Mouse (Mus musculus) brain, adult 10 weeks (tissue): Measurements from ENCODE around the gene AC131692.1. TPM values are rescaled to one million over a fixed set of nuclear protein-coding genes. Genes with fewer than 3 reads are reported as not detected.

Source experiments
- polyA plus RNA-seq: library from polyadenylated mRNA; stranded (reverse); fragments of 350-450 nt; fragmentation: Illumina TruSeq; extraction: RNeasy Lipid Tissue Mini Kit (QIAGEN cat#74804); gene quantifications from one replicate; pipeline ENCODE4 v1.2.3, GENCODE M21; 2015; ENCODE audit warnings: low read depth, low replicate concordance

AC131692.1 gene
- polyA plus RNA-seq, result not detected

GRCm38 (mm10) chr19:6094119-6094518 is at the start of gene AC131692.1:
TSS of gene AC131692.1 (plus strand) at chr19:6094419.

GRCm38 (mm10) chr19:6046294-6047153 is 47.7 kb upstream of the AC131692.1 start, which contains the start of gene Syvn1:
TSS of gene Syvn1 (plus strand) at chr19:6046576.

DNA sequence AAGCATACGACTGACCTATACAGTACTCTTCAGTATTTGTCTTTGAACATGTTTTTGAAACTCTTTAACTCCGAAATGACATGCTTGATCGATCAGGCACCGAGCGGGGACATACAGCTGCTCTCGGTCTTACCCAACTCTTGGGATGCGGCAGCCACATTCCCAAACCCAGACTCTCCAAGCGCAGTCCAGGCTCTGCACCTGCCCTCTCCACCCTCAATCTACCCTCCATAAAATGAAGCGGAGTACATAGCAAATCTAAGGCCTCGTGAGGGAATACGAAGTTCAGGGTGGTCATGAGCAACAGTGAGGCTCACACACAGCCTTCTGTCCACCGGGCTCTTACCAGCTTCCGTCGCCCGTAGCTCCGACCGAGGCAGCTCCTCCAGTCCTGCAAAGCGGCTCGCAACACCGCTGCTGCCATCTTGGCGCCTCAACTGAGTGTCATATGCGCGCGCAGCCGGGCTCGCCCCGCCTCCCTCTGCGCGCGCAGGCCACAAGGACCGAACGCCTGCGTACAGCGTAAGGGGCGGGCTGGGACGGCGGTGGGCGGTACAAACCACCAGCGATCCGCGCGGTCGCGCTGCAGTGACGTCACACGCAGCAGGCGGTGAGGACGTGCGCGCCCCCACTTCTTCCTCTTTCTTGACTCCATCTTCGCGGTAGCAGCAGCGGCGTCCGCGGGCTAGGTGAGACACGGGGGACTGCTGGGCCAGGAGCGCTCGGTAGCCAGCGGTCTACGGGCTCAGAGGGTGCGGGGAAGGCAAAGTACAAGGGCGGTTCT is 36.7 kb upstream of the AC131692.1 start, which contains the start of the genes Mrpl49 and Fau:
Gene Mrpl49 (minus strand): TSS at position 473 of the 784 bp plus-strand sequence.
Gene Fau (plus strand): TSS at position 532 of the 784 bp plus-strand sequence.

GRCm38 (mm10) chr19:6061021-6061533 is 33.1 kb upstream of the AC131692.1 start, which contains the start of gene Znhit2:
TSS of gene Znhit2 (plus strand) at chr19:6061192.

DNA sequence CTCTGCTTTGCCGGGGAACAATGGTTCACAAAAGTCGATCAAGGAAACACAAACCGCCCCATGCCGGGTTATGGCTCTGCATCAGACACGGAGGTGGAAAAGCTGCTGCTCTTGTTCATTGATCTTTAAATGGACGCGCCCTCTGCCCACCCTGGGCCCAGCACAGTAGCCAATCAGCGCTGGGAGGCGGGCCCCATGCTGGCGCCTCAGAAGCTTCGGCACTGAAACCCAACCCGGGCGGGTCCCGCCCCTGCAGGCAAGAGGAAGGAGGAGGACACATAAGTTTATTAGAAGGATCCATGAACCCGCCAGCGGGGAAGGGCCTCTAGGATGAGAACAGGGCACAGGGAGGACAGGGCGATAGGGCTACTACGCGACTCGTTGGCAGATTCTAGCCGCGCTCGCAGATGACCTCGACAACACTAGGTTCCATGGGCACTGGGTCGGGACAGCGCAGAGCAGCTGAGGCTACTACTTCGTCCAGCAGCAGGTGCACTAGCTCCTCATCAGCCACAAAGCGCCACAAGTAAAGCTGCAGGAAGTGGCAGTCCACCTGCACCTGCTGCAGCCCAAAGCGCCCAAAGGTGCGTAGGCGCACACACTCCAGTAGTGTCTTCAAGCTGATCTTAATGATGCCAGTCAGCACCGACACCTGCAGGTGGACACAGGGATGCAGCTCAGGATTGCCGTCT is 26.3 kb upstream of the AC131692.1 start, which contains the start of gene Tm7sf2:
Gene Tm7sf2 (minus strand): TSS at position 650 of the 692 bp plus-strand sequence.

DNA sequence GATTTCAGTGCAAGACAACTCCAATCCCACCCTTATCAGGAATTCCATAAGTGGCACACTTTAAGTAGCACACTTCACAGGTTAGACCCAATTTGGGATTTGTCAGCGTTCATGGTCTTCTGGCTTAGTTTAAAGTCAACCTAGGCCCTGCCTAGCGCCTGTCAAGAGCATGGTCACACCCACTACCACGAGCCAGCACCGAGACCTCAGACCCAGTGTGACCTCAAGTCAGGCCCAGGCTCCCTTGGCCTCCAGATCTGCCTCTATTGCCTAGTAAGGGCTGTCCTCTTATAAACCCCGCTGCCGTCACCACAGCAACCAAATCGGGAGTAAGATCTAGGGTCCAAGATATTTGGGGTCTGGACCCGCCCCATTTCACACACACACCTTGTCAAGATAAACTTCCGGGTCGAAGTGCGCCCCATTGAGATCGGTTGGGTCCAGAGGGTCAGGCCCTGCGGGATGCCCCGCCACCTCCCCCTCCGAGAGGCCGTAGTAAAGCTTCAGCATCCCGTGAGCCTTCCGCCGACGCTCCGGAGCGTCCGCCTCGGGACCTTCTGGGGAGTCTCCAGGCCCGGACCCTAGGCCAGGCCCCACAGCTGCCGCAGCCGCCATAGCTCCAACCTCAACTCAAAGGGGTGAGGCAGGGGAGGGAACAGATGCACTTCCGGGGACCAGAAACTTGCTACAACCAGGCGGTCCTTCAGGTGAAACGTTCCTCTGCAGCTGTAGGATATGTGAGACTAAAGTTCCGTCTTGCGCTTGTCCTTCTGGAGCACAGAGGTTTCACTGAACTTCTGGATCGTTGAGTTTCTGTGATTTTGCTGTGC is 17.4 kb upstream of the AC131692.1 start, which contains the start of gene Vps51:
Gene Vps51 (minus strand): TSS at position 668 of the 830 bp plus-strand sequence.

DNA sequence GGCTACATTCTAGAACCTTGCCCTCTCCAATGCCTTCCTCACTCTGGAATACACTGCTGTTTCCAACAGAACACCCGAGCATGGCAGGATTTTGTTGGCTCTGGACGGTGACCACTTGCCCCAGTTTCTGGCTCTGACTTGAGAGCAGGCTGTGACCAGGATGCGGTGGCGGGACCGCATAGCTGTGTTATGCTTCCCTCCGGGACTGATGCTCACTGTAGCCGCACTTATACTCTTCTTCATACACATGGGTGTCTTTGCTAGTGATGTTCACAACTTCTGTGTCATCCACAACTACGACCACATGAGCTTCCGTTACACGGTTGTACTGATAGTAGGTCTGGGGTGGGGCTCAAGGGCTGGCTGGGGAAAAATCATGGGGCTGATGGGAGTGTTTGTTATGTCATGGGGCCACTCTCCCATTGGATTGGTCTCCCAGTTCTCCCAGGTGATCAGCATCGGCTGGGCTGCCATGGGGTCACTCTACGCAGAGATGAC is 14.2 kb upstream of the AC131692.1 start, which contains the start of gene Tmem262:
Gene Tmem262 (plus strand): TSS at position 51 of the 498 bp plus-strand sequence.

GRCm38 (mm10) chr19:6082156-6082555 is 12.1 kb upstream of the AC131692.1 start, which contains the start of gene Gm28374:
TSS of gene Gm28374 (minus strand) at chr19:6082256.

DNA sequence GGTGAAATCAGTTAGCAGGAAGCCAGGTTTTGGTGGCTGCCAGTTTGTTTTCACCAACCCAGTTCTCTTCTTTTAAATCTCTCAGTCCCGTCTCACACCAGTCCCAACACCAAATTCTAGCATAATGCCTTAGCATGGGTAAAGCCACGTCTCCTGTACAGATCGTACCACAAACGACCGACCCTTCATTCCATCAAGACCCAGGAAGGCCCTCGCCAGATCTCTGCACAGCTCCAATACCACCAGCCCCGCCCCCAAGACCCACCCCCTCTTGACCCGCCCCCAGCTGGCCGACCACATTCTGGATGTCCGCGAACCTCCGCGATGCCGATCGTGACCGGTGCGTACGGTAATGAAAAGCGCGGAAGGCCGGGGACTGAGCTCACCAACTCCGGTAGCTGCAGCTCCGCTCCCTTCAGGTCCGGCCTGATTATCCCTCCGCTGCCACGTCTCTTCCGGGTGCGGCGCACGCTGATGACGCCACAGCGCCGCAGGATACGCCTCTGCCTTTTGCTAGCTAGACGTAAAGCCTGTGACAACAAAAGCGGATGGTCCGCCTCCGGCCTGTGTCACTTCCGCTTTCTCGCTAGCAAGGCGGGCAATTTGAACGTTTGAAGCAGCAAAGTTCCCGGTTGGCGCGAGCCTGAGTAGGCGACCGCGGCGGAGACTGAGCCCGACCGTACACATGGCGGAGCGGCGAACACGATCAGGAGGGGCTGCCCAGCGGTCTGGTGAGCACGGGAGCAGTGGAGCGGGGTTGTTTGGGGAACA is 9.6 kb upstream of the AC131692.1 start, which contains the start of the genes Zfpl1 and Cdca5:
Gene Zfpl1 (minus strand): TSS at position 479 of the 771 bp plus-strand sequence.
Gene Cdca5 (plus strand): TSS at position 506 of the 771 bp plus-strand sequence.

DNA sequence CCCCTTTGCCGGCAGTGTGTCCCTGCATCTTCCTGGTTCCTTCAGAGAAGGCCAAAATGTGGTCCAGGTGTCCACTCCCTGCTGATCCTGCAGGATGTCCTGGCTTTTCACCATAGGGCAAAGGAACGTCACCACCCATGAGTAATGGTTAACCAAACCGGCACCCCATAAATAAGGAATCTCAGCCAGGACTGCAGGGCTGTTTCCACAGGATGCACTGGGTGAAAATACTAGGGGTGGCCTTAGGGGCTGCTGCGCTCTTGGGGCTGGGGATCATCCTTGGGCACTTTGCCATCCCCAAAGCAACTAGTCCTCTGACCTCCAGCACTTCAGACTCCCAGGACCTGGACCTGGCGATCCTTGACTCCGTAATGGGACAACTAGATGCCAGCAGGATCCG is 11.4 kb downstream of the AC131692.1 start, which contains the start of gene Naaladl1:
Gene Naaladl1 (plus strand): TSS at position 197 of the 400 bp plus-strand sequence.

GRCm38 (mm10) chr19:6117986-6118676 is 23.9 kb downstream of the AC131692.1 start, which contains the start of gene Sac3d1:
TSS of gene Sac3d1 (minus strand) at chr19:6118650.

GRCm38 (mm10) chr19:6127760-6128341 is 33.6 kb downstream of the AC131692.1 start, which contains the start of gene Snx15:
TSS of gene Snx15 (minus strand) at chr19:6128304.

GRCm38 (mm10) chr19:6140678-6141393 is 46.6 kb downstream of the AC131692.1 start, which contains the start of gene Batf2:
TSS of gene Batf2 (plus strand) at chr19:6140983.

DNA sequence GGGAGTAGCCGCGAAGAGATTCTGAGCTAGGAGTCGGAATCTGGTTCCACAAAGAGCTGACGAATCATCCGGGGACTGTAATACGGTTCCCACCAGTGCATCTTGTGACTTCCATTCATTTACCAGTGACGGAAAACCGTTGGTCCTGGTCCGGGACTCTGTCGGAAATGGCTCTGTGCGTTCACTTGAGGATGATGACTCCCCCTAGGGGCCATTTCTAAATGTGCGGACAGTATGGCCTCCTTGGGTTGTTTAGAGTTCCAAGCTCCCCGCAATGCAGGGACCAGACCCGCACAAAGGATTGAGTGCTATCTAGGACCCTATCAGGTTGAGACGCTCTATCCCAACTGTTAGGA is 47.2 kb downstream of the AC131692.1 start, which contains the start of gene Arl2:
Gene Arl2 (minus strand): TSS at position 155 of the 356 bp plus-strand sequence.

